Mouse (Mus musculus): ENCODE measurements around the gene Elk4.

DNA sequence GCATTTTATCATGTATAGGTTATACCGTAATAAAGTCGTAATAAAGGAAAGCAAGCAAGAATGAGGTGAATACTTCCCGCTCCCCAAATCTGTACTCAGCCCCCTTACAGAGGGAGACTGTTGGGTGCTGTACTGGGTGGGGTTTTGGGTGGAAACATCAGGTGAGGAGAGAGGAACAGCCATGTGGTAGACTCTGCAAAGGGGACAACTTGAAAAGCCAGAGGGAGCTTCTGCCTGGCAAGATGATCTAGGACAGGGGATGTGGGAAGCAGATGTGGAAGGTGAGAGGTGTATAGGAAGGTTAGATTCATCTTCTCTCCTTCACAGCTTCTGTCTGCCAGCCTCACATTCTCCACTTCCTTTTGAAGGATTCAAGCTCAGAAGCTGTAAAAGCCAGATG is 63.3 kb downstream of the Elk4 start:
- no peak for TF ChIP-seq CTCF (IDR thresholded peaks at IDR 0.05; ENCODE audit: low read depth, low read length)
- no peak for TF ChIP-seq POLR2A (IDR thresholded peaks at IDR 0.05; ENCODE audit: insufficient read depth, low read length)

Measured in ES-Bruce4 (cell line).